Mouse (Mus musculus) liver, postnatal 0 days (tissue): ENCODE results near the gene Bcl2l11. TPM values are rescaled to one million over a fixed set of nuclear protein-coding genes. Genes with fewer than 3 reads are reported as not detected.

Experiments
- ATAC-seq: fragments of 200-750 bp; cut with Nextera tagmentation; 2 replicates; pipeline ENCODE4 v1.8.0; 2017; ENCODE audit warnings: mild to moderate bottlenecking, moderate library complexity
- DNase-seq: peaks from one replicate; pipeline ENCODE4 v3.0.0-alpha.2; 2016
- H3K27ac ChIP-seq: fragments of 300-500 bp; sonication (generic); 2 replicates; pipeline ENCODE4 v1.5.1; 2014; ENCODE audit warnings: antibody characterized with exemption, moderate library complexity, mild to moderate bottlenecking, low read depth
- H3K27me3 ChIP-seq: fragments of 300-500 bp; sonication (generic); 2 replicates; pipeline ENCODE4 v1.6.1; 2014; ENCODE audit warnings: low read length, control low read depth, mixed read lengths; ENCODE audit not compliant: insufficient read depth
- H3K36me3 ChIP-seq: fragments of 300-500 bp; sonication (generic); replicated peaks from 2 replicates; pipeline ENCODE4 v1.6.1; 2014; ENCODE audit warnings: mild to moderate bottlenecking, control low read depth, low read length, moderate library complexity, mixed read lengths; ENCODE audit not compliant: insufficient read depth
- H3K4me1 ChIP-seq: fragments of 300-500 bp; sonication (generic); 2 replicates; pipeline ENCODE4 v1.6.1; 2014; ENCODE audit warnings: antibody characterized with exemption, mild to moderate bottlenecking, control low read depth; ENCODE audit not compliant: insufficient read depth
- H3K4me2 ChIP-seq: fragments of 300-500 bp; sonication (generic); 2 replicates; pipeline ENCODE4 v1.6.1; 2014; ENCODE audit warnings: low read depth, mild to moderate bottlenecking, low read length, moderate library complexity, mixed read lengths
- H3K4me3 ChIP-seq: fragments of 300-500 bp; sonication (generic); 2 replicates; pipeline ENCODE4 v1.5.1; 2014; ENCODE audit warnings: low read depth, low read length
- H3K9ac ChIP-seq: fragments of 300-500 bp; sonication (generic); replicated peaks from 2 replicates; pipeline ENCODE4 v1.6.1; 2014; ENCODE audit warnings: mild to moderate bottlenecking, moderate library complexity
- H3K9me3 ChIP-seq: fragments of 300-500 bp; sonication (generic); 2 replicates; pipeline ENCODE4 v1.6.1; 2016; ENCODE audit warnings: mild to moderate bottlenecking, control low read depth, low read length, mixed read lengths
- CTCF ChIP-seq: sonication (generic); IDR thresholded peaks from 2 replicates; pipeline ENCODE4 v1.5.1; 2016; ENCODE audit warnings: antibody characterized with exemption, low read depth
- EP300 ChIP-seq: IDR thresholded peaks from 2 replicates; pipeline ENCODE4 v1.6.1; 2016; ENCODE audit warnings: antibody characterized with exemption, low read depth, mild to moderate bottlenecking
- WGBS: fragments of 180-500 bp; shearing (Covaris S2); extraction: QIAGEN DNeasy Blood & Tissue Kit; methylation state at CpG from one replicate; pipeline ENCODE4 v1.1.7; 2014; ENCODE audit not compliant: insufficient replicate concordance; 5-methylcytosine and 5-hydroxymethylcytosine counted together
- polyA plus RNA-seq: library from polyadenylated mRNA; unstranded; fragments of >200 nt; fragmentation: Nextera tagmentation; extraction: Ambion mirVana; gene quantifications from 2 replicates; pipeline ENCODE4 v1.2.1, GENCODE M21; 2015

The Bcl2l11 gene
- polyA plus RNA-seq = 6.4 and 6.5 TPM in 2 replicates

DNA sequence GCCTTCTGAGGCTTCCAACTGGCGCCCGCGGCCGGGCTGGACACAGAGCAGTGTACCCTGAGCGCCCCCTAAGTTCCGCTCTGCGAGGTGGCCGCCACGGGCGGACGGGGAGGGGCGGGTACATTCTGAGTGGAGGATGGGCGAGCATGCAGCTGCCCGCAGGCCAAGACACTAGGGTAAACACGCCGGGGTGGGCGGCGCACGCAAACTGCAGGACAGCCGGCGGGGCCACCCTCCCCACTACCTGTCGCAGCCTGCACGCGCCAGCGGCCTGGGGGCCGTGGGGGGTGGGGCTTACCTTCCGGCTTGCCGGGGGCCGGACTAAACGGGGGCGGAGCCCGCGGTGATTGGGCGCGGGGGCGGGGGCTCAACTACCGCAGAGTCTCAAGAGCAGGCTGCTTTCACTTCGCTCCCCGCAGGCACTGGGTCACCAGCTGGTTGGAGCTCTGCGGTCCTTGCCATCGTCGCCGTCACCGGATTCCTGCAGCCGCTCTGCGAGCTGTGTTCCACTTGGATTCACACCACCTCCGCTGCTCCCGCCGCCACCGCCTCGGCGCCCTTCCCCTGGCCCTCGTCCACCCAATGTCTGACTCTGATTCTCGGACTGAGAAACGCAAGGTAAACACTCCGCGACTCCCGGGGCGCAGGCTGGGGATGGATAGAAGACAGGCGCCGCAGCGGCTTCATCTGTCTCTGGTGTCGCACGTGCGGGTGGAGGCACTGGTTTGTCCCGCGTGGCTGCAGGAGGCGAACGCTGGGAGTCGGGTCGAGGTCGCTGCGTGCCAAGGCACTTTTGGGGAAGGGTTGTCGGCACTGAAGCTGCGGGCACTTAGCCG is at the start of gene Bcl2l11:
Bcl2l11 (plus strand) TSS at position 404 of the 836 bp plus-strand sequence.
- 1% methylated on average over 74 of the region's 76 CpGs for WGBS
- Histone ChIP-seq H3K9me3 (no peaks in the 10 kb centered on the region), H3K27me3 (peaks cover 27% of the 10 kb centered on the region), H3K4me3 (peak within 1 kb of the TSS; percentile 79), H3K36me3 (peaks cover 10% of the 10 kb centered on the region), H3K27ac (peak within 1 kb of the TSS; percentile 88), H3K9ac (peak within 1 kb of the TSS; percentile 75), H3K4me1 (peaks cover 35% of the 10 kb centered on the region), H3K4me2 (peak within 1 kb of the TSS; percentile 98)
- ATAC-seq (peak; percentile 75), DNase-seq (peak; percentile 95)
- TF ChIP-seq CTCF = peak; percentile 74
- TF ChIP-seq EP300 = no peak

DNA sequence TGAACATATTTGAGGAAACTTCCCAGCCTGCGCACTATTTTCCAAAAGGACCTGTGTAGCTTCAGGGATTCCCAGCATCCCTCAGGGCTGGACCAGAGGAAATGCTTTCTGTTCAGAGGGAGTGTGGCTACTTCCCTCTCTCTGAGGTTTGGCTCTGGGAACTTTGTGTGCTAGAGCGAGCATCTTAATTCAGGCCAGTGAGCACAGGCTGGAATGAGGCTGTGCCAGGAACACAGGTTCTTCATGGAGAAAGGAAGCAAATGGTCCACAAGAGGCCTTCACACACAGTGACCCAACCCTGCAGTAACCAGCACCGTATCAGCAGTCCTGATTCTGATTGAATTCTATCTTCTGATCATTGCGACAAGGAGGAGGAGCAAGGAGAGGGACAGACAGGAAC is 48.9 kb upstream of the Bcl2l11 start:
- Histone ChIP-seq H3K4me1 (no peaks in the 10 kb centered on the region), H3K27ac (no peak overlapping the region), H3K4me3 (no peak overlapping the region), H3K4me2 (no peak overlapping the region), H3K27me3 (no peaks in the 10 kb centered on the region), H3K36me3 (no peaks in the 10 kb centered on the region), H3K9me3 (no peaks in the 10 kb centered on the region), H3K9ac (no peak overlapping the region)
- no peak for TF ChIP-seq CTCF
- TF ChIP-seq EP300 = no peak
- peak; percentile 6 for DNase-seq
- no peak for ATAC-seq
- WGBS = 69% methylated on average over 4 of the region's 4 CpGs

DNA sequence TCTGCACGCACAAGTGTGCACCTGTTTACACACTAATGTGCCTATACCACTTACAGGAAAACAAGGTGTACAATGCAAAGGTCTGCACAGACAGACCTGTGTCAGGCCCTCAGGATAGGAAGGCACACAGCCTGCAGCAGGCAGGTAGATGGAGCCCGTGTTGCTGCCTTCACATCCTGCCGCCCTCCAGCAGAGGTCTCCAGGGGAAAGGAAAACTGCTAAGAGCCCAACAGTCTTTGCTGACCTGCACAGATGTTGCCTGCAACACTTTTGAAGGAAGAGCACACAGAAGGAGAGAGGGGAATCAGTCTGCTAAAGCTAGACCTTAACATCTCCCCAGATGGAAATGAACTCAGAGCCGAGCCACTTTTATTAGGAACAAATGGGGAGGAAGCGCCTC is 47.0 kb upstream of the Bcl2l11 start:
- WGBS = 42% methylated on average over 5 of the region's 5 CpGs
- Histone ChIP-seq H3K4me3 (no peak overlapping the region), H3K27me3 (no peaks in the 10 kb centered on the region), H3K4me2 (no peak overlapping the region), H3K4me1 (peaks cover 6% of the 10 kb centered on the region; the same call in 1 of the 2 replicates), H3K9me3 (no peaks in the 10 kb centered on the region), H3K9ac (no peak overlapping the region), H3K36me3 (no peaks in the 10 kb centered on the region), H3K27ac (no peak overlapping the region)
- DNase-seq = peak; percentile 11
- ATAC-seq = no peak
- TF ChIP-seq EP300 = no peak
- peak; percentile 61 for TF ChIP-seq CTCF

DNA sequence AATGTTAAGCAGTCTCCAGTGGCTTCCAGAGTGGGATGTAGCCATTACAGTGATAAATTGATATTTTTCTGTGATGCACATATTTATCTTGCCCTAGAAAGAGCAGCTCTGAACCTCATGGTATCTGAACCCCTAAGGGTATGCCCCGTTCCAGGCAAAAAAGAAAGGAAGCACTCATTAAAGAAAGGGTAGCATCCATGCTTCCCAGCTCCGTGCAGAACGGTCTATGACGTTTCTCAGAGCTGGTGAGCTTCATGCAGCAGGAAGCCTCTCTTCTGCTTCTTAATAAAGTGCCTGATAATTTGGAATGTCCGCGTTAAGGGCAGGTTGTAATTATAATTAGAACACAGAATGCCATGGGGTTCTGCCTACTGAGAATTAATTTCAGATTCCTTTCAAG is 46.5 kb upstream of the Bcl2l11 start:
- Histone ChIP-seq H3K9ac (no peak overlapping the region), H3K4me3 (no peak overlapping the region), H3K27me3 (no peaks in the 10 kb centered on the region), H3K9me3 (no peaks in the 10 kb centered on the region), H3K27ac (no peak overlapping the region), H3K36me3 (no peaks in the 10 kb centered on the region), H3K4me1 (peaks cover 6% of the 10 kb centered on the region; the same call in 1 of the 2 replicates), H3K4me2 (no peak overlapping the region)
- DNase-seq = no peak
- no peak for ATAC-seq
- TF ChIP-seq EP300 (no peak), CTCF (no peak)
- WGBS = 74% methylated on average over 6 of the region's 6 CpGs

DNA sequence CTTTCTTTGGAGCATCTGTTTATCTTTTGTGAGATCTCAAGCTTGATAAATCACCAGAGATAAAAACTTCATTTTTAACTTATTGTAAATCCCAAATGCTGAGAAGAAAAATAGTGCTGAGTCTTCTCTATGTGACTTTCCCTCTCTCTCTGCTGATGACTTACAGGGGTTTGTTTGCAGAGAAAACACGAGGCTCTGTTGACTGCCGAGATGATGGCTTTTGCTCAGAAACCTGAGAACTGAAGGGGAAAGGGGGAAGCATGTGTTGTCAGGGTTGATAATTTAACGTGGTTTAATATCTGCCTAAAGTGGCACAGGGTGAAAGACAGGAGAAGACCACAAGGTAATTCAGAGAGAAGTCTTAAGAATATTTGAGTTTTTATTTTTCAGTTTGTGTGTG is 42.0 kb upstream of the Bcl2l11 start:
- Histone ChIP-seq H3K4me3 (no peak overlapping the region), H3K9me3 (no peaks in the 10 kb centered on the region), H3K4me1 (peaks cover 10% of the 10 kb centered on the region; the same call in 1 of the 2 replicates), H3K4me2 (no peak overlapping the region), H3K27ac (no peak overlapping the region), H3K36me3 (no peaks in the 10 kb centered on the region), H3K9ac (no peak overlapping the region), H3K27me3 (no peaks in the 10 kb centered on the region)
- 15% methylated on average over 3 of the region's 3 CpGs for WGBS
- DNase-seq (no peak), ATAC-seq (no peak)
- TF ChIP-seq EP300 (no peak), CTCF (no peak)

DNA sequence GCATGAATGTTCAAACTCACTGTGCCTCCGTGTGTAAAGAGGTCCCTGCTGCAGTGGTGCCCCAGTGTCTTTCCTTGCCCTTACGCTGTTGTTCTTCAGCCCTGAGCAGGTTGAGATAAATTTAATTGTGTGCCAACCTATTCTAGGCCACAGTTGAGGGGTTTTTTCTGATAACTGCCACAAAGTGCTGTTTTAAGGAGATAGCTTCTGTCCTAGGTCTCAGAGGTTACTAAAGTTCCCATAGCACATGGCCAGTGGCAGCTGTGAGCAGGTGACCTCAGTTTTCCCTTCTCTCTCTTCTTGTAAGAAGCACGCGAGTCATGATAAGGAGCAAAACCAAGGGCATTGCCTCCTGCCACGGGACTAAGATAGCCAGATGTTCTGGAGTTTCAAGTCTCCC is 41.2 kb upstream of the Bcl2l11 start:
- no peaks in the 10 kb centered on the region for H3K36me3 ChIP-seq
- H3K9ac ChIP-seq = no peak overlapping the region
- DNase-seq (no peak), ATAC-seq (peak; percentile 73)
- WGBS = 36% methylated on average over 5 of the region's 5 CpGs
- no peak overlapping the region for H3K4me3 ChIP-seq
- no peaks in the 10 kb centered on the region for H3K27me3 ChIP-seq
- no peak overlapping the region for H3K4me2 ChIP-seq
- TF ChIP-seq EP300 = peak; percentile 87
- no peak for TF ChIP-seq CTCF
- peaks cover 10% of the 10 kb centered on the region; the same call in 1 of the 2 replicates for H3K4me1 ChIP-seq
- no peak overlapping the region for H3K27ac ChIP-seq
- H3K9me3 ChIP-seq = no peaks in the 10 kb centered on the region
